Mouse (Mus musculus) liver, embryonic 16.5 days (tissue): Measurements from ENCODE around the gene Prmt3. TPM values are rescaled to one million over a fixed set of nuclear protein-coding genes. Genes with fewer than 3 reads are reported as not detected.
A peak's percentile ranks its signal among the peaks of the same experiment; 100 is the strongest.

Experiments
- ATAC-seq: fragments of 200-750 bp; cut with Nextera tagmentation; 2 replicates; pipeline ENCODE4 v1.8.0; 2017; ENCODE audit warnings: low read depth, mild to moderate bottlenecking, moderate number of reproducible peaks, moderate library complexity
- H3K27ac ChIP-seq: fragments of 300-500 bp; sonication (generic); 2 replicates; pipeline ENCODE4 v1.5.1; 2014; ENCODE audit warnings: mild to moderate bottlenecking, low read length
- H3K27me3 ChIP-seq: fragments of 300-500 bp; sonication (generic); 2 replicates; pipeline ENCODE4 v1.6.1; 2014; ENCODE audit warnings: low read depth, low read length, mixed read lengths; ENCODE audit not compliant: control insufficient read depth, insufficient read depth
- H3K36me3 ChIP-seq: fragments of 300-500 bp; sonication (generic); 2 replicates; pipeline ENCODE4 v1.6.1; 2014; ENCODE audit warnings: mild to moderate bottlenecking; ENCODE audit not compliant: control insufficient read depth, insufficient read depth
- H3K4me1 ChIP-seq: fragments of 300-500 bp; sonication (generic); 2 replicates; pipeline ENCODE4 v1.6.1; 2014; ENCODE audit warnings: low read depth, low read length, mixed read lengths; ENCODE audit not compliant: control insufficient read depth
- H3K4me2 ChIP-seq: fragments of 300-500 bp; sonication (generic); 2 replicates; pipeline ENCODE4 v1.6.1; 2014; ENCODE audit warnings: low read depth, low read length, mixed read lengths
- H3K4me3 ChIP-seq: fragments of 300-500 bp; sonication (generic); 2 replicates; pipeline ENCODE4 v1.5.1; 2014; ENCODE audit warnings: low read depth, mild to moderate bottlenecking, low read length
- H3K9ac ChIP-seq: fragments of 300-500 bp; sonication (generic); 2 replicates; pipeline ENCODE4 v1.6.1; 2014; ENCODE audit warnings: low read depth, low read length
- H3K9me3 ChIP-seq: fragments of 300-500 bp; sonication (generic); replicated peaks from 2 replicates; pipeline ENCODE4 v1.6.1; 2016; ENCODE audit warnings: low read length; ENCODE audit not compliant: control insufficient read depth
- WGBS: fragments of 180-500 bp; shearing (Covaris S2); extraction: QIAGEN DNeasy Blood & Tissue Kit; methylation state at CpG from one replicate; pipeline ENCODE4 v1.1.7; 2014; ENCODE audit not compliant: insufficient replicate concordance; 5-methylcytosine and 5-hydroxymethylcytosine counted together
- polyA plus RNA-seq: library from polyadenylated mRNA; unstranded; fragments of >200 nt; fragmentation: Nextera tagmentation; extraction: Ambion mirVana; gene quantifications from 2 replicates; pipeline ENCODE4 v1.2.1, GENCODE M21; 2015

Gene Prmt3
- polyA plus RNA-seq, 1 experiment from 2014 or later: 15.6 TPM

DNA sequence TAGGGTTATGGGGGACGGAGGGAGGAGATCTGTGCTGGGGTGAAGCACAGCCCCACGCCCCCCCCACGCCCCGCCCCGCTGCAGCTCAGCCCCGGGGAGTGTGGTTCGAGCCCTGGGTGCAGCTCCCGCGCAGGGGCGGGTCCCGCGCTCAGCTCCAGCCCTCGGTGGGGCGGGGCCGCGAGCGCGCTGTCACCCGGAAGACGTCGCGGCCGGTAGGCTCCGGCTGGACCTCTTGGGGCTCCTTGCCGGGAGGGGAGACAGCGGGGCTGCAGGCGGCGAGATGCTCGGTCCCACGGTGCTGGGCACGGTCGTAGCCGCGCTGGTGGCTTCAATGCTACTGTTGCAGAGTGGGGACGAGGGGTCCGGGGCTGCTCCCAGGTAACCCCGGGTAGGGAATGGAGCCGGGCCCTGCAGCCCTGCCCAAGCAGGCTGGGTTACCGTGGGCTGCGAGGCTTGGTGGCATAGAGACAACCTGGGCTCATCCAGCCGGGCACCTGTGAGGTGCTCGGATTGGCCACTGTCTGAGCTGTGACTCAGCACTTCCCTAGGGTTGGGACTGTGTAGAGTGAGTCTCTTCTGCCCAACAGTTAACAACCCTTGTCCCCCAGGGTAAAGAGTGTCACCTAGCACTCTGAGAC, 19.1 kb upstream of the Prmt3 start, which contains the start of gene Htatip2:
Gene Htatip2 (plus strand): TSS at position 182 of the 638 bp plus-strand sequence.
- no peaks in the 10 kb centered on the region for H3K27me3 ChIP-seq
- whole genome bisulfite sequencing: under 1% methylated on average over 42 of the region's 42 CpGs
- H3K27ac ChIP-seq: peak within 1 kb of the TSS; percentile 96
- peak within 1 kb of the TSS; percentile 94 for H3K9ac ChIP-seq
- peak; percentile 86 for ATAC-seq
- H3K9me3 ChIP-seq: no peaks in the 10 kb centered on the region
- peaks cover 44% of the 10 kb centered on the region for H3K4me1 ChIP-seq
- peak within 1 kb of the TSS; percentile 85 for H3K4me3 ChIP-seq
- H3K4me2 ChIP-seq: peak within 1 kb of the TSS; percentile 85
- H3K36me3 ChIP-seq: no peaks in the 10 kb centered on the region; the same call in 1 of the 2 replicates

DNA sequence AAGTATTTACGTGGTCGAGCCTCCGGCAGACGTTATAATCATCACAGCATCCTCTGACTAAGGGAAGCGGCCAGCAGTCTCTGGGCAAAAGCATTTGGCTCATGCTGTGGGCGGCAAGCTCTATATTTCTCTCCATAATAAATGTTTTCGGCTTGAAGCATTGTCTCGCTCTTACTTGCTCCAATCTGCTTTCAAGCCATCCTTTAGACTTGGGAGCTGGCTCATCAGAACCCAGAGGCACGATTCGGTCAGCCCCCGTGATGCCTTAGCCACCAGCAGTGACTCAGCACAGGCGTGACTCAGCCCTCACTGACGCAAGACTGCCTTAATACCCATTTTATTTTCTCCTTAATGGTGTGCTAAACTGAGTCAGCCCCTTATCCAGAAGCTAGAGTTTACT, 15.5 kb upstream of the Prmt3 start:
- Histone ChIP-seq H3K9ac (peak overlapping the region; percentile 47; the same call in 1 of the 2 replicates), H3K36me3 (peaks cover 13% of the 10 kb centered on the region), H3K4me3 (peak overlapping the region; percentile 17; the same call in 1 of the 2 replicates), H3K4me2 (peak overlapping the region; percentile 50), H3K27me3 (no peaks in the 10 kb centered on the region), H3K27ac (peak overlapping the region; percentile 94), H3K9me3 (no peaks in the 10 kb centered on the region), H3K4me1 (peaks cover 56% of the 10 kb centered on the region)
- ATAC-seq: peak; percentile 58
- WGBS: 62% methylated on average over 13 of the region's 13 CpGs

DNA sequence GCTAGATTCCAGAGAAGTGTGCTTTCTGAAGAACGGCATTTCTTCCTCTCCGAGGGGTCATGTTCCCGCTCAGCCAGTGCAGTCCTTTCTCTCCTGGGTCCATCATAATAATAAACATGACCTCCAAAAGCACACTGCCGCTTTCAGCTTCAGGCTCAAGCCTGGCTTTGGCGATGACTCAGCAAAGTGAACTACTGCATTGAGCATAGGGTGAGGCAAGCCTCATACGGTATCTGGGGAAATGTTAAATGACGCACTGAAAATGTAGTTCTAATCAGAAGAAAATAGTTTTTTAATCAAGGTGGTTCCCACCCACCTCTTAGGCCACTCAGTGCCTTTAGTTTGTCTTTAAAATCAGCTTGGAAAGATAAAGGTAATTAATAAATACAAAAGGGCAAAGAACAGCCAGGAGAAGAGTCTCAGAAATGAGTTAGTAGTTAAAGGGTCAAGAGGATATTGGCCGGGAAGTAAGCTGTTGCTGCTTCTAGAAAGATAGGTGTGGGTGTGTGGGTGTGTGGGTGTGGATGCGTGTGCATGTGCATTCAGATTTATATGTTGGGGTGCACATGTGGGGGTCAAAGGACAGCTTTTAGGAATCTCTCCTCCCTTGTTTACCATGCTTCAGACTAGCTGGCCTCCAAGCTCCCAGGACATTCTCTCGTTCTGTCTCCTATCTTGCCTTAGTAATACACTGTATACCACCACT, 14.0 kb upstream of the Prmt3 start:
- Histone ChIP-seq H3K9ac (peak overlapping the region; percentile 52), H3K36me3 (peaks cover 13% of the 10 kb centered on the region), H3K9me3 (no peaks in the 10 kb centered on the region), H3K4me2 (peak overlapping the region; percentile 50), H3K4me1 (peaks cover 51% of the 10 kb centered on the region), H3K27me3 (no peaks in the 10 kb centered on the region), H3K27ac (peak overlapping the region; percentile 94), H3K4me3 (peak overlapping the region; percentile 21)
- 29% methylated on average over 10 of the region's 10 CpGs for WGBS
- peak; percentile 77 for ATAC-seq

DNA sequence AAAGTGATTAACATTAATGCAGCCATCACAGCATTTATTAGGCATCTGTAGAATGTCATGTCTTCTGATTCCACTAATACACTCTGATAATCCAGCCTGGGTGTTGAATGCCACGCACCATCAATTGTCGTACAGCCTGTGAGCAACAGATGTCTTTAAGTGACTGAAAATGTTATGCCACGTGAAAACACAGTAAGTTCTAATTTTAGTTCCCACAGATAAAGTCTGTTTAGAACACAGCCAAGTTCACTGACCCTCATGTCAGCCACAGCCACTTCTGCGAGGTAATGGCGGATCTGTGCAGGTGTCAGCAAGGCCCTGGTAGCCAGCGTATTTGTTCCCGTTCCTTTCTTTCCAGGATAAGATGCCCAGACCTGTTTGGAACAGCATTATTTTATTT, 12.0 kb upstream of the Prmt3 start:
- H3K36me3 ChIP-seq: peaks cover 14% of the 10 kb centered on the region
- H3K27ac ChIP-seq: no peak overlapping the region
- H3K9ac ChIP-seq: no peak overlapping the region
- H3K27me3 ChIP-seq: no peaks in the 10 kb centered on the region
- WGBS: 84% methylated on average over 7 of the region's 7 CpGs
- H3K4me1 ChIP-seq: peaks cover 33% of the 10 kb centered on the region
- no peak for ATAC-seq
- H3K4me3 ChIP-seq: no peak overlapping the region
- no peak overlapping the region for H3K4me2 ChIP-seq
- no peaks in the 10 kb centered on the region for H3K9me3 ChIP-seq

DNA sequence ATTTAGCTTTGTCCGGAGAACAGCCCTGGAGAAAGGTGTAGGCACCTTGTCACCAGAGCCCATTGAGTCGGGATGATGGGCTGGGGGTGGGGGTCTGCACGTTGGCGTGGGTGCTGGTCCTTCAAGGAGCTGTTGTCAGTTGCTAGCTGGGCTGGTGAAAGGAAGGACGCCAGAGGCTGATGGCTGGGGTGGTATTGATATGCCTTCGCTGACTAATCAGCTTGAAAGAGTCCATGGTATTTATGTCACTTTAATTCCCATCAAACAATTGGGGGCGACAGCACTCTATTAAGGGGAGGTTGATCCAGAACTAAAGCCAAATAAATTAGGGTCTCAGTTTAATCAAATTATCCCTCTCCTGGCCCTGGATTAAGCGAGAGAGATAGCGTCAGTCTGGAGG, 9.6 kb upstream of the Prmt3 start:
- Histone ChIP-seq H3K36me3 (peaks cover 24% of the 10 kb centered on the region), H3K4me2 (no peak overlapping the region), H3K27me3 (no peaks in the 10 kb centered on the region), H3K4me3 (no peak overlapping the region), H3K27ac (no peak overlapping the region), H3K4me1 (peaks cover 17% of the 10 kb centered on the region), H3K9me3 (no peaks in the 10 kb centered on the region), H3K9ac (no peak overlapping the region)
- 76% methylated on average over 9 of the region's 9 CpGs for WGBS
- ATAC-seq: no peak

DNA sequence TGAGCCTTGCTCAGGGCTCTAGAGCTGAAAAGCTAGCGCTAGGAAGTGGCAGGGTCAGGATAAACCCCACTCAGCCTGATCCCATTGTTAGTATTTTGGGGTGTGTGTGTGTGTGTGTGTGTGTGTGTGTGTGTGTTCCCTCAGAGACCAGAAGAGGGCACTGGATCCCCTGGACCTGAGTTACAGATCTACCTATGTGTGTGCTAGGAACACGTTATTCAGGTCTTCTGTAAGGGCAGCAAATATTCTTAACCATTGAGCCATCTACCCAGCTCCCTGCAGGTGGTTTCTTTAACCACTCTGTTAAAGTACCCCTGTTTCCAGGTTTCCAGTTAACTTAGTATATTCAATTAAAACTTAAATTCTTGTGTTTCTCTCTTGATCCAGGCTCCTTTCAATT, 3.8 kb upstream of the Prmt3 start:
- no peak for ATAC-seq
- peaks cover 25% of the 10 kb centered on the region for H3K36me3 ChIP-seq
- WGBS: 83% methylated on average over 2 of the region's 2 CpGs
- no peaks in the 10 kb centered on the region for H3K9me3 ChIP-seq
- no peak overlapping the region for H3K9ac ChIP-seq
- no peak overlapping the region for H3K4me2 ChIP-seq
- no peak overlapping the region for H3K27ac ChIP-seq
- no peak overlapping the region for H3K4me3 ChIP-seq
- H3K4me1 ChIP-seq: peaks cover 12% of the 10 kb centered on the region
- H3K27me3 ChIP-seq: no peaks in the 10 kb centered on the region

DNA sequence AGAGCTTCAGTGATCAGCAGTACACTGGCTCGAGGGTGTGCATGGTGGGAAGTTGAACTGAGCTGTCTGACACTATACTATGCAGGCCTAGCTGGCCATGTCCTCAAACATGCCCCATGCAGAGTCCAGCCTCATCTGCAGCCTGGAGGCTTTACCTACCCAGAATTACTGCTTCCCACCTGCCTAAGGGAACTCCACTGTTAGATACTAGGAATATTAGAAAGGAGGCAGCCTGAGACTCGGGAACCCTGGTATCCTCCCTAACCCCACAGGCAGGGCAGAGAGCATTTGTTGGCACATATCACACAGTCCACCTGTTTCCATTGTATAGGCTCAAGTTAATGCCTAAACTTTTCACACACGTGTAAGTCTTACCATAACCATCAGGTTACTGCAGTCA, 561 bp upstream of the Prmt3 start:
- Histone ChIP-seq H3K4me2 (no peak overlapping the region), H3K9ac (no peak overlapping the region), H3K27ac (no peak overlapping the region), H3K27me3 (no peaks in the 10 kb centered on the region), H3K4me1 (peaks cover 18% of the 10 kb centered on the region), H3K4me3 (no peak overlapping the region), H3K9me3 (no peaks in the 10 kb centered on the region), H3K36me3 (peaks cover 22% of the 10 kb centered on the region)
- ATAC-seq: no peak
- WGBS: 32% methylated on average over 3 of the region's 3 CpGs

DNA sequence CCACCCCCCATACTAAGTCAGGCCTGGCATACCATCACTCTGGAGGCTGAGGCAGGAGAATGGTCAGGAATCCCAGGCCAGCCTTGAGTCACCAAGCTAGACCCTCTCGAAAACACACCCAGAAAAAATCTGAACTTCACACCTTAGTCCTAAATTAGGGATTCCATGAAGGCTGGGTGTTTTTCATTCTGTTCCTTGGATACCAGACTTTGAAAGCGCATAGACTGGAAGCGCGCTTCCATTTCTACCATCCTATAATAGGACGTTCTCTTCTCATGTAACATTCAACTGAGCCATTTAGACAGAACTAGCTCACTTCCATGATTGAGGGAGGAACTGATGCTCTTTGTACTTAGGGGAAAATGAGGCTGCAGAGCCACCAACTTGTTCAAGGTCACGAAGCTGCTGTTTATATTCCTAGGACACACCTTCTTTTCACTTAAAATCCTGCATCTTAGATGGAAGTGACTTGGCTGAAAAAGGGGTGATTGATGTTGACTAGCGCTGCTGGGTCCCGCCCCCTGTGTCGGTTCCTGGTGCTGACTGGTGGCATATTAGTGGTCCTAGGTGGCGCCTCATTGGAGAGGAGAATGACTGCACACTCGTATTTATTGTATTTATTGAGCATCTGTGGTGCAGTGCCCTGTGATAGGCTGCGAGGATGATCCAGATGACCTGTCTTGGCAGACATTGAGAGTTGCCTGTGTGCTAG, 914 bp downstream of the Prmt3 start:
- Histone ChIP-seq H3K27ac (peak overlapping the region; percentile 65), H3K4me3 (peak overlapping the region; percentile 83), H3K9ac (peak overlapping the region; percentile 76), H3K27me3 (no peaks in the 10 kb centered on the region), H3K4me1 (peaks cover 18% of the 10 kb centered on the region), H3K36me3 (peaks cover 9% of the 10 kb centered on the region), H3K4me2 (peak overlapping the region; percentile 96), H3K9me3 (no peaks in the 10 kb centered on the region)
- WGBS: 52% methylated on average over 12 of the region's 12 CpGs
- ATAC-seq: no peak

DNA sequence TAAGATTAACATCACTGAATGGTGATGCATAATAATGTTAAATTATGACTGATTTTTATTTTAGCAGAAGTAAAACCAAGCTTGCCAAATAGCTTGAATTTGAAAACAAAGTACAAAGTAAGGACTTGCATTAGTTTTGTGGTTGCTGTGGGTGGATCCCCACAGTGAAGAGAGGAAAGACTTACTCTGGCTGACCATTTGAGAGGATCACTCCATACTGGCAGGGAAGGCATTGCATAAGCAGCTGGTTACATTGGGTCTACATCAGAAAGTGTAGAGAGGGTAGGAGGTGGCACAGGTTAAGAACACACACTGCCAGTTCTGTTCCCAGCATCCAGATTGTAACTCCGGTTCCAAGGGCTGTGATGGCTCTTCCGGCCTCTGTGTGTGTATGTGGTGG, 4.9 kb downstream of the Prmt3 start:
- no peak overlapping the region for H3K4me2 ChIP-seq
- no peak for ATAC-seq
- no peak overlapping the region for H3K27ac ChIP-seq
- no peaks in the 10 kb centered on the region for H3K27me3 ChIP-seq
- no peak overlapping the region for H3K4me3 ChIP-seq
- H3K4me1 ChIP-seq: peaks cover 15% of the 10 kb centered on the region
- H3K36me3 ChIP-seq: peaks cover 7% of the 10 kb centered on the region
- WGBS: 86% methylated on average over 2 of the region's 2 CpGs
- no peak overlapping the region for H3K9ac ChIP-seq
- no peaks in the 10 kb centered on the region for H3K9me3 ChIP-seq
